Mouse (Mus musculus) cerebellum, adult 2 months (tissue): ENCODE measurements around the gene 4933406M09Rik. TPM values are rescaled to one million over a fixed set of nuclear protein-coding genes. Genes with fewer than 3 reads are reported as not detected.

ENCODE experiments used
- DNase-seq, 2 experiments: peaks; one replicate each; pipeline ENCODE4 v3.0.0; 2021
- H3K27ac ChIP-seq: fragments of 200-500 bp; 2 replicates; pipeline ENCODE4 v1.5.1; 2012; ENCODE audit warnings: low read length, control low read depth, inconsistent platforms; ENCODE audit not compliant: insufficient read depth
- H3K27me3 ChIP-seq: fragments of 200-500 bp; 2 replicates; pipeline ENCODE4 v1.6.1; 2012; ENCODE audit warnings: inconsistent platforms, mild to moderate bottlenecking, low read length, moderate library complexity; ENCODE audit not compliant: control insufficient read depth, insufficient read depth
- H3K4me1 ChIP-seq: fragments of 200-500 bp; 2 replicates; pipeline ENCODE4 v1.6.1; 2011; ENCODE audit warnings: low read length; ENCODE audit not compliant: control insufficient read depth, insufficient read depth
- H3K4me3 ChIP-seq: fragments of 200-500 bp; replicated peaks from 2 replicates; pipeline ENCODE3; 2011; ENCODE audit warnings: mild to moderate bottlenecking, low read depth, low read length, control low read depth; ENCODE audit not compliant: insufficient read depth
- CTCF ChIP-seq: fragments of 200-500 bp; IDR thresholded peaks from 2 replicates; pipeline ENCODE4 v1.5.1; 2011; ENCODE audit warnings: low read depth, mild to moderate bottlenecking, control low read depth, low read length, moderate library complexity, borderline replicate concordance; ENCODE audit not compliant: insufficient read depth
- POLR2A ChIP-seq: fragments of 200-500 bp; IDR thresholded peaks from 2 replicates; pipeline ENCODE4 v1.6.1; 2011; ENCODE audit warnings: low read length, control low read depth, borderline replicate concordance; ENCODE audit not compliant: insufficient read depth
- WGBS: fragments of 180-500 bp; shearing (Covaris S2); methylation state at CpG from one replicate; pipeline ENCODE4 v1.1.7; 2018; 5-methylcytosine and 5-hydroxymethylcytosine counted together
- polyA plus RNA-seq: library from polyadenylated mRNA; depleted of rRNA; stranded (reverse); fragments of >200 nt; gene quantifications from 2 replicates; pipeline ENCODE4 v1.2.3, GENCODE M21; 2012

4933406M09Rik gene
- polyA plus RNA-seq, 1 experiment: not detected

- TF ChIP-seq POLR2A: no peak
- no peak for DNase-seq
- no peak overlapping the region for H3K27ac ChIP-seq
- H3K4me3 ChIP-seq: peak overlapping the region; percentile 64
- WGBS: under 1% methylated on average over 44 of the region's 44 CpGs
- H3K4me1 ChIP-seq: peaks cover 3% of the 10 kb centered on the region; the same call in 1 of the 2 replicates
- no peaks in the 10 kb centered on the region for H3K27me3 ChIP-seq
These were observed 24.4 kb upstream of the 4933406M09Rik start for GRCm38 (mm10) chr1:134361195-134361856.

DNA sequence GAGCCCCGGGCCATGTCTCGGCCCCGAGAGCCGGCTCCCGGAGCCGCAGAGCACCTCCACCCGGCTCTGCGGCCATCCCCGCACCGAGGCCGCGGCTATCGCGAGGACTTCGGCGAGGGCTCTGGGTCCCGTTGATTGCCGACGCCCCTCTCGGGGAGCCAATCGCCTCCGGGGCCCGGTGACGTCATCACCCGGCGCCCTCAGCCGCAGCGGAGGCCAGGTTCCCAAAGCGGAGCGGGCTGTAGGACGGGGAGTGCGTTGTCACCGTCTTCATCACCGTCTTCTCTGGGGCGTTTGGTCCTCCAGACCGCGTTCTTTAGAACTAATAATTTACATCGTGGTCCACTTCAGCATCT is 23.9 kb upstream of the 4933406M09Rik start, which contains the start of gene Tmem183a:
Tmem183a (minus strand) TSS at position 123 of the 356 bp plus-strand sequence.
- H3K4me1 ChIP-seq: peaks cover 3% of the 10 kb centered on the region; the same call in 1 of the 2 replicates
- peak within 1 kb of the TSS; percentile 17; the same call in 1 of the 2 replicates for H3K27ac ChIP-seq
- TF ChIP-seq POLR2A: peak; percentile 99
- TF ChIP-seq CTCF: no peak
- peak; percentile 96 to 97 for DNase-seq
- H3K27me3 ChIP-seq: no peaks in the 10 kb centered on the region
- H3K4me3 ChIP-seq: peak within 1 kb of the TSS; percentile 64
- under 1% methylated on average over 38 of the region's 38 CpGs for WGBS

DNA sequence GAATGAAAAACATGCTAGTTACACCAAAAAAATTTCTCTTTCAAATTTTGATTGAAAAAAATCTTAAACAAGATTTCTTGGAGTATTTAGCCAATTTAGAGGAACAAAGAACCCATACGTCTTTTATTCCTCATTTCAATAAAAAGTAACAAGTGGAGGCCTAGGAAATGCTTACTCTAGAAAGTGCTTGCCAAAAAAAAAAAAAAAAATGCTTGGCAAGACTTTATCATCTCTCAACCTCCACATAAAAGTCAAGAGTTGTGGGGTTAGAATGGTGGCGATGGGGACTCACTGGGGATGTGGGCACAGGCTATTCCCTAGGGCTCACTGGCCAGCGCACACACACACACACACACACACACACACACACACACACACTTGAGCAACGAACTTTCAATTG is 22.5 kb upstream of the 4933406M09Rik start:
- no peak overlapping the region for H3K27ac ChIP-seq
- 84% methylated on average over 4 of the region's 4 CpGs for WGBS
- H3K4me1 ChIP-seq: peaks cover 3% of the 10 kb centered on the region; the same call in 1 of the 2 replicates
- H3K4me3 ChIP-seq: no peak overlapping the region
- no peak for DNase-seq
- TF ChIP-seq CTCF (no peak), POLR2A (no peak)
- no peaks in the 10 kb centered on the region for H3K27me3 ChIP-seq

GRCm38 (mm10) chr1:134365491-134365890 is 20.2 kb upstream of the 4933406M09Rik start:
- WGBS: 66% methylated on average over 5 of the region's 5 CpGs
- no peaks in the 10 kb centered on the region for H3K27me3 ChIP-seq

GRCm38 (mm10) chr1:134368777-134369337 is 16.9 kb upstream of the 4933406M09Rik start:
- Histone ChIP-seq H3K4me1 (no peaks in the 10 kb centered on the region), H3K27ac (no peak overlapping the region), H3K4me3 (no peak overlapping the region), H3K27me3 (no peaks in the 10 kb centered on the region)
- TF ChIP-seq POLR2A (no peak), CTCF (peak; percentile 33; the same call in 1 of the 2 replicates)
- DNase-seq: peak; percentile 31 to 45
- 51% methylated on average over 9 of the region's 9 CpGs for WGBS

More at GRCm38 (mm10) chr1:134365491-134365890, 20.2 kb upstream of the 4933406M09Rik start:
- Histone ChIP-seq H3K27ac (no peak overlapping the region), H3K4me1 (no peaks in the 10 kb centered on the region), H3K4me3 (no peak overlapping the region)
- DNase-seq: no peak
- TF ChIP-seq CTCF (no peak), POLR2A (no peak)

- no peak for DNase-seq
- WGBS: 66% methylated on average over 2 of the region's 2 CpGs
- no peak overlapping the region for H3K27ac ChIP-seq
- H3K4me1 ChIP-seq: no peaks in the 10 kb centered on the region
- no peak overlapping the region for H3K4me3 ChIP-seq
- no peak for TF ChIP-seq POLR2A
- no peak for TF ChIP-seq CTCF
- H3K27me3 ChIP-seq: no peaks in the 10 kb centered on the region
These were observed 11.6 kb upstream of the 4933406M09Rik start for GRCm38 (mm10) chr1:134374124-134374523.

DNA sequence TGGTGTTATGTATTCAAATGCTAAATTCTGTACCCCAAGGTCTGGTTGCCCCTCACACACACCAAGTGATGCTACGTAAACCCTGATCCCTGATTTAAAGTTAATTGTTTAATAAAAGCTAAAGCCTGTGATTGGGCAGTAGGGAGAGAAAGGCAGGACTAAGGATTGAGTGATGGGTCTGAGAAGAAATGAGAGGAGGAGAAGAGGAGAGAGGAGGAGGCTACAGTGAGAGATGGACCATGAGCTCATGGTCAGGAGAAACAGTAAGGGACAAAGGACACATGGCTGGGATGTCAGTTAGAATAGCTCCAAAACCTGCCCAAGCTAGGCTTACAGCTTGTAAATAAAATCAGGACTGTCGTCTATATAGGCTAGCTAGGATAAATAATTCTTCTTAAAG is 4.7 kb upstream of the 4933406M09Rik start:
- H3K4me3 ChIP-seq: no peak overlapping the region
- H3K27ac ChIP-seq: no peak overlapping the region
- TF ChIP-seq CTCF (no peak), POLR2A (no peak)
- DNase-seq: no peak
- no peaks in the 10 kb centered on the region for H3K27me3 ChIP-seq
- 90% methylated on average over 2 of the region's 2 CpGs for WGBS
- H3K4me1 ChIP-seq: no peaks in the 10 kb centered on the region
